Mouse (Mus musculus) liver, postnatal 0 days (tissue): ENCODE data around the gene Epsti1. TPM values are rescaled to one million over a fixed set of nuclear protein-coding genes. Genes with fewer than 3 reads are reported as not detected.

Experiments
- ATAC-seq: fragments of 200-750 bp; cut with Nextera tagmentation; 2 replicates; pipeline ENCODE4 v1.8.0; 2017; ENCODE audit warnings: mild to moderate bottlenecking, moderate library complexity
- DNase-seq: peaks from one replicate; pipeline ENCODE4 v3.0.0-alpha.2; 2016
- H3K27ac ChIP-seq: fragments of 300-500 bp; sonication (generic); 2 replicates; pipeline ENCODE4 v1.5.1; 2014; ENCODE audit warnings: antibody characterized with exemption, moderate library complexity, mild to moderate bottlenecking, low read depth
- H3K27me3 ChIP-seq: fragments of 300-500 bp; sonication (generic); 2 replicates; pipeline ENCODE4 v1.6.1; 2014; ENCODE audit warnings: low read length, control low read depth, mixed read lengths; ENCODE audit not compliant: insufficient read depth
- H3K36me3 ChIP-seq: fragments of 300-500 bp; sonication (generic); replicated peaks from 2 replicates; pipeline ENCODE4 v1.6.1; 2014; ENCODE audit warnings: mild to moderate bottlenecking, control low read depth, low read length, moderate library complexity, mixed read lengths; ENCODE audit not compliant: insufficient read depth
- H3K4me1 ChIP-seq: fragments of 300-500 bp; sonication (generic); 2 replicates; pipeline ENCODE4 v1.6.1; 2014; ENCODE audit warnings: antibody characterized with exemption, mild to moderate bottlenecking, control low read depth; ENCODE audit not compliant: insufficient read depth
- H3K4me2 ChIP-seq: fragments of 300-500 bp; sonication (generic); 2 replicates; pipeline ENCODE4 v1.6.1; 2014; ENCODE audit warnings: low read depth, mild to moderate bottlenecking, low read length, moderate library complexity, mixed read lengths
- H3K4me3 ChIP-seq: fragments of 300-500 bp; sonication (generic); 2 replicates; pipeline ENCODE4 v1.5.1; 2014; ENCODE audit warnings: low read depth, low read length
- H3K9ac ChIP-seq: fragments of 300-500 bp; sonication (generic); replicated peaks from 2 replicates; pipeline ENCODE4 v1.6.1; 2014; ENCODE audit warnings: mild to moderate bottlenecking, moderate library complexity
- H3K9me3 ChIP-seq: fragments of 300-500 bp; sonication (generic); 2 replicates; pipeline ENCODE4 v1.6.1; 2016; ENCODE audit warnings: mild to moderate bottlenecking, control low read depth, low read length, mixed read lengths
- CTCF ChIP-seq: sonication (generic); IDR thresholded peaks from 2 replicates; pipeline ENCODE4 v1.5.1; 2016; ENCODE audit warnings: antibody characterized with exemption, low read depth
- EP300 ChIP-seq: IDR thresholded peaks from 2 replicates; pipeline ENCODE4 v1.6.1; 2016; ENCODE audit warnings: antibody characterized with exemption, low read depth, mild to moderate bottlenecking
- WGBS: fragments of 180-500 bp; shearing (Covaris S2); extraction: QIAGEN DNeasy Blood & Tissue Kit; methylation state at CpG from one replicate; pipeline ENCODE4 v1.1.7; 2014; ENCODE audit not compliant: insufficient replicate concordance; 5-methylcytosine and 5-hydroxymethylcytosine counted together
- polyA plus RNA-seq: library from polyadenylated mRNA; unstranded; fragments of >200 nt; fragmentation: Nextera tagmentation; extraction: Ambion mirVana; gene quantifications from 2 replicates; pipeline ENCODE4 v1.2.1, GENCODE M21; 2015

Epsti1 gene
- polyA plus RNA-seq, 1 experiment from 2014 or later, result 4.3 TPM

DNA sequence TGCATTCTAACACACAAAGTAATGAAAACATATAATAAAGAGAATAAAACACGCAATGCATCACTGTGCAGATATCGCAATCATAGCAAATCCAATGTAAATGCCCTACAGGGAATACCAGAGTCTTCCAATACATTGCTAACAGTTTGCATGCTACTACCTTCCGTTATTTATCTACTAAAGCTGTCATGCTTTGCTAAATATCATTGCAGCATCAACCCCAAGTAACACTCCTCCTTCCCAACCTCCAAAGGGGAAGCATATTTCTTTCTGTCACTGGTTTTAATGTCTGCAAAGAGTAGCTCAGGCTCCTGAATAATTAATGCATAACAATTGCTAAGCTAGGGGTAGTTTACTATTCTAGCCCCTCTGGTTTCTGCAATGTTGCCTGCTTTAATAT, 144.2 kb downstream of the Epsti1 start:
- no peak overlapping the region for H3K4me2 ChIP-seq
- TF ChIP-seq EP300 (no peak), CTCF (no peak)
- no peak overlapping the region for H3K4me3 ChIP-seq
- no peaks in the 10 kb centered on the region for H3K36me3 ChIP-seq
- H3K9me3 ChIP-seq, result no peaks in the 10 kb centered on the region
- DNase-seq, result no peak
- no peak overlapping the region for H3K27ac ChIP-seq
- ATAC-seq, result no peak
- H3K4me1 ChIP-seq, result no peaks in the 10 kb centered on the region
- no peak overlapping the region for H3K9ac ChIP-seq
- WGBS, result 75% methylated on average over 3 of the region's 3 CpGs
- no peaks in the 10 kb centered on the region for H3K27me3 ChIP-seq

DNA sequence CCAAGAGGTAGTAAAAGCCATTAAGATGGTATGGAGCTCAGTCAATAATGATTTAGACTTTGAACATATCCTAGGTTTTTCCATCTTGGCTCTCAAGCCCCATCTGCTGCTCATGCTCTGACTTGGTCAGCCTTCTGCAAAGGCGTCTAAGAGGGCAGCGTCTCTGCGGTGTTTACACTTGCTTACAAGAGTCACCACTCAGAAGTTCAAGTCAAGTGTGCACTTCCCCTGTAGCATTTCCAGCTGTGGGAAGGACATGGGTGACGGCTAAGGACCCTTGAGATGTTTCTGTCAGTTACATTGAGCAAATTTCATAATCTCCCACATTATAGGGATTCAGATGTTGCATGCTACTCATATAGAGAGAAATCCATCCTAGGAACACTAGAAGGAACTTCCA, 144.6 kb downstream of the Epsti1 start:
- 76% methylated on average over 4 of the region's 4 CpGs for WGBS
- no peaks in the 10 kb centered on the region for H3K9me3 ChIP-seq
- H3K27me3 ChIP-seq, result no peaks in the 10 kb centered on the region
- no peak overlapping the region for H3K27ac ChIP-seq
- no peak overlapping the region for H3K4me3 ChIP-seq
- no peak overlapping the region for H3K9ac ChIP-seq
- no peak overlapping the region for H3K4me2 ChIP-seq
- H3K4me1 ChIP-seq, result no peaks in the 10 kb centered on the region
- ATAC-seq (no peak), DNase-seq (no peak)
- no peaks in the 10 kb centered on the region for H3K36me3 ChIP-seq
- no peak for TF ChIP-seq CTCF
- TF ChIP-seq EP300, result no peak

Other genes starting within 250 kb of the Epsti1 start
- 68.5 and 70.1 TPM in 2 replicates for gene Dnajc15, start 29.1 kb upstream of the Epsti1 start, polyA plus RNA-seq
- not detected in 2 replicates for gene Fam216b, start 184.8 kb downstream of the Epsti1 start, polyA plus RNA-seq